Mouse (Mus musculus) limb, embryonic 10.5 days (tissue): ENCODE results near the gene Izumo2. TPM values are rescaled to one million over a fixed set of nuclear protein-coding genes. Genes with fewer than 3 reads are reported as not detected.
A peak's percentile ranks its signal among the peaks of the same experiment; 100 is the strongest.

Experiments used
- DNase-seq: peaks from one replicate; pipeline ENCODE4 v3.0.0-alpha.2; 2017; ENCODE audit warnings: low spot score
- H3K27ac ChIP-seq: fragments of 300-500 bp; sonication (generic); 2 replicates; pipeline ENCODE4 v1.5.1; 2016; ENCODE audit warnings: mild to moderate bottlenecking
- H3K27me3 ChIP-seq: fragments of 300-500 bp; sonication (generic); 2 replicates; pipeline ENCODE4 v1.6.1; 2016; ENCODE audit warnings: low read depth, mild to moderate bottlenecking; ENCODE audit not compliant: poor library complexity, severe bottlenecking
- H3K36me3 ChIP-seq: fragments of 300-500 bp; sonication (generic); 2 replicates; pipeline ENCODE4 v1.6.1; 2016; ENCODE audit warnings: mild to moderate bottlenecking, moderate library complexity
- H3K4me1 ChIP-seq: fragments of 300-500 bp; sonication (generic); 2 replicates; pipeline ENCODE4 v1.6.1; 2016
- H3K4me3 ChIP-seq: fragments of 300-500 bp; sonication (generic); 2 replicates; pipeline ENCODE4 v1.5.1; 2016; ENCODE audit warnings: mild to moderate bottlenecking, moderate library complexity
- H3K9me3 ChIP-seq: fragments of 300-500 bp; sonication (generic); replicated peaks from 2 replicates; pipeline ENCODE4 v1.6.1; 2016; ENCODE audit warnings: mild to moderate bottlenecking
- WGBS: fragments of 180-500 bp; shearing (Covaris S2); methylation state at CpG from one replicate; pipeline ENCODE4 v1.1.7; 2016; 5-methylcytosine and 5-hydroxymethylcytosine counted together
- polyA plus RNA-seq: library from polyadenylated mRNA; unstranded; fragments of >200 nt; fragmentation: Nextera tagmentation; extraction: Ambion mirVana; gene quantifications from 2 replicates; pipeline ENCODE4 v1.2.1, GENCODE M21; 2016

Izumo2 gene
- polyA plus RNA-seq, result not detected in 2 replicates

DNA sequence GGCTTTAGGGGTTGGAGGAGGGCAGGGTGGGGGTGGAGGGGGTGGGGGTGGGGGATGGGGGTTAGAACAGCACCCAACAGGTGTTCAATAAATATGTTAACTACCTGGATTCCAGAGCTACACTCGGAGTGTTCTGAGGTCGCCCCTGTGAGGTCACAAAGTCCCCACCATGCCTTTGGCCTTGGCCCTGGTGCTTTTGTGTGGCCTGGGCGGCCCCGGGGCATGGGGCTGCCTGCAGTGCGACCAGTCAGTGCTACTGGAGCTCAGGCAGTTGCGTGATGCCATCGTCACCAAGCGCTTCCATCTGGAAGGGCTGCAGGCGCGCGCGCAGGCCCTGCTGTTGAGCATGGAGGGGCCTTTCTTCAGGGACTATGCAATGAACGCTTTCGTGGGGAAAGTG lies at the start of gene Izumo2:
Izumo2 (plus strand) TSS at position 169 of the 400 bp plus-strand sequence.
- no peaks in the 10 kb centered on the region for H3K27me3 ChIP-seq
- H3K27ac ChIP-seq, result no peak within 1 kb of the TSS
- H3K9me3 ChIP-seq, result no peaks in the 10 kb centered on the region
- H3K4me1 ChIP-seq, result no peaks in the 10 kb centered on the region
- 74% methylated on average over 14 of the region's 14 CpGs for WGBS
- no peak for DNase-seq
- no peaks in the 10 kb centered on the region for H3K36me3 ChIP-seq
- H3K4me3 ChIP-seq, result no peak within 1 kb of the TSS

DNA sequence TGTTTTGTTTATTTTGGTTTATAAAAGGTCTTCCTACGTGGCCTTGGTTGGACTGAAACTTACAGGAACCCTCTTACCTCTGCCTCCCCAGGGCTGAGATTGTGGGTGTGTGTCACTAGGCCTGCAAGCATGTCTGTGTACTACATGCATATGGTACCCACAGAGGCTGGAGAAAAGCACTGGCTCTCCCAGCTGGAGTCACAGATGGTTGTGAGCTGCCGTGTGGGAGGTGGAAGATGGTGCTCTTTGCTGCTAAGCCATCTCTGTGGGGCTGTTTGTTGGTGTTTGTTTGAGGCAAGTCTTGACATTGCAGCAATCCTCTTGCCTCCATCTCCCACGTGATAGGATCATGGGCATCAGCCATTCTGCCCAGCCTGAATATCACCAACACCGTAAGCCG lies 47.3 kb upstream of the Izumo2 start:
- Histone ChIP-seq H3K4me1 (peaks cover 8% of the 10 kb centered on the region; the same call in 1 of the 2 replicates), H3K27me3 (0 out of 2 replicates have a peak, but pooled peaks cover 5% of the 10 kb centered on the region), H3K27ac (no peak overlapping the region), H3K36me3 (no peaks in the 10 kb centered on the region), H3K9me3 (no peaks in the 10 kb centered on the region), H3K4me3 (no peak overlapping the region)
- no peak for DNase-seq
- 75% methylated on average over 5 of the region's 5 CpGs for WGBS

DNA sequence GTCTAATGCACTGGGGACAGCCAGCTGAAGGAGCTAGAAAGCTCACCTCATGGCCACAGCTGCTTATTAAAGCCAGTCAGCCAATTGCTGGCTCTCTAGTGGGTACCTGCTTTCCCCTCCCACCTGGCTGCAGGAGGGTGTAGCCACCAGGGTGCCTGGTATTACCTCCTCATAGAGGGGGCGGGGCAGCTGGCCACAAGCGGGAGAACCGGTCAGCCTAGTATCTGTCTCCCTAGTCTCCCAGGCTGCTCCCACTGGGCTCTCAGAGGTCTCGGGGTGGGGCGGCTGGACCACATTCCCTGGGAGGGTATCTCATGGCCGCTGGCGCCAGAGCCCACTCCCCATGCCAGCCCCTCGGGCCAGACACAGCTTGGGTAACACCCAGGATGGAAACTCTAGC lies 46.4 kb upstream of the Izumo2 start:
- H3K4me3 ChIP-seq, result no peak overlapping the region
- H3K27me3 ChIP-seq, result peaks cover 5% of the 10 kb centered on the region; the same call in 1 of the 2 replicates
- H3K36me3 ChIP-seq, result no peaks in the 10 kb centered on the region
- peaks cover 8% of the 10 kb centered on the region; the same call in 1 of the 2 replicates for H3K4me1 ChIP-seq
- WGBS, result 12% methylated on average over 8 of the region's 8 CpGs
- H3K9me3 ChIP-seq, result no peaks in the 10 kb centered on the region
- peak overlapping the region; percentile 56; the same call in 1 of the 2 replicates for H3K27ac ChIP-seq
- no peak for DNase-seq

DNA sequence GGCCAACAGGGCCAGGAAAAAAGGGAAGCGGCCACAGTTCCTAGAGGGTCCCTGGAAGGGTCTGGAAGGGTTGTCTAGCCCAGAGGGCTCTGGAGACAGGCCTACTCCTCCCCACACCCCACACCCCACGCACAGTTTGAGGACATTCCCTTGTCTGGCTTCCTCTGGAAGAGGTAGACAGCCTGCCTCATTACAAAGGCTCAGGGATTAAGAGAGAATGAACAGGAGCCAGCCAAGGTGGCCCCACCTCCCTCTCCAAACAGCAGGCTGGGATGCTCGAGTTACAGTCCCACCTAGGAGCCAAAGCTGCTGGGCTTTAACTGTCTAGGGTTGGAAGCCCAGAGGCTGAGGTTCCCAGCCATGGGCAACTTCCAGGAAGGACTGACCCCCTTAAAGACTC lies 46.0 kb upstream of the Izumo2 start:
- H3K27me3 ChIP-seq, result peaks cover 9% of the 10 kb centered on the region; the same call in 1 of the 2 replicates
- no peak overlapping the region for H3K4me3 ChIP-seq
- H3K4me1 ChIP-seq, result peaks cover 8% of the 10 kb centered on the region; the same call in 1 of the 2 replicates
- H3K9me3 ChIP-seq, result no peaks in the 10 kb centered on the region
- no peaks in the 10 kb centered on the region for H3K36me3 ChIP-seq
- no peak for DNase-seq
- peak overlapping the region; percentile 56; the same call in 1 of the 2 replicates for H3K27ac ChIP-seq
- WGBS, result 13% methylated on average over 3 of the region's 3 CpGs

DNA sequence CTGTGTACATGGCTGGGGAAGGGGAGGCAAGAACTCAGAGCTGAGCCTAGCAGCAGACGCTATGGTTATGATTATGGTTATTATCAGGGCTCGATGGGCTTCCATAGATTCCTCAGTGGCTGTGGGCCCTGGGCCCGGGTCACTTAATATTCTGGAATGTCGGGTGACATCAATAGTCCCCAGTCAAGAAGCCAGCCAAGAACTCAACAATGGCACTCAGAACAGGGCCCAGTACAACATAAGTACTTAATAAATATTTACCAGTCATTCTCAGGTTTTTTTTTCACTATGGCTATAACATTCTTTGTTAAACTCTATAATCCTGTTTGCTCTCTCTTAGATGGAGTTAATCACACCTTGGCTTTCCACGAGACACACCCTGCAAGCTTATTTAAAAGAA lies 45.0 kb upstream of the Izumo2 start:
- H3K9me3 ChIP-seq, result no peaks in the 10 kb centered on the region
- H3K27ac ChIP-seq, result no peak overlapping the region
- no peaks in the 10 kb centered on the region for H3K36me3 ChIP-seq
- no peak overlapping the region for H3K4me3 ChIP-seq
- H3K27me3 ChIP-seq, result peaks cover 19% of the 10 kb centered on the region
- H3K4me1 ChIP-seq, result peaks cover 8% of the 10 kb centered on the region; the same call in 1 of the 2 replicates
- 88% methylated on average over 5 of the region's 5 CpGs for WGBS
- no peak for DNase-seq

DNA sequence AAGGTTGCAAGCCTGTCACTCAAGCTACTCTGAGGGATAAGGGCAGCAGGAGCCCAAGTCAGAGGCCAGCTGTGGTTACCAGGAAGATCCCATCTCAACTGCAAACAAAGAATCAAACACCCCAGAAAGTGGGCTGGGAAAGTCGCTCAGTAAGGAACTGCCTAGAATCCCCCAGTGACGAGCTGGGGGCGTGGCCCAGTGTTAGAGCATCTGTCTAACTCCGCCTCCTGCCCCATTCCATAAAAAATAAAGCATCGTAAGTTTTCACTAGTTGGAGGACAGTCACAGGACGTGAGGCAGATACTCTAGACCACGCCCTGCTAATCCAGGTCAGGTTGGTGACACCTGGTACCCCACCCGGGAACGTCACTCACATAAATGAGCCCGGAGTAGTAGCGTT lies 43.8 kb upstream of the Izumo2 start:
- WGBS, result 35% methylated on average over 11 of the region's 11 CpGs
- Histone ChIP-seq H3K4me3 (no peak overlapping the region), H3K36me3 (no peaks in the 10 kb centered on the region), H3K27ac (no peak overlapping the region), H3K27me3 (peaks cover 31% of the 10 kb centered on the region), H3K9me3 (no peaks in the 10 kb centered on the region), H3K4me1 (peaks cover 8% of the 10 kb centered on the region; the same call in 1 of the 2 replicates)
- no peak for DNase-seq

DNA sequence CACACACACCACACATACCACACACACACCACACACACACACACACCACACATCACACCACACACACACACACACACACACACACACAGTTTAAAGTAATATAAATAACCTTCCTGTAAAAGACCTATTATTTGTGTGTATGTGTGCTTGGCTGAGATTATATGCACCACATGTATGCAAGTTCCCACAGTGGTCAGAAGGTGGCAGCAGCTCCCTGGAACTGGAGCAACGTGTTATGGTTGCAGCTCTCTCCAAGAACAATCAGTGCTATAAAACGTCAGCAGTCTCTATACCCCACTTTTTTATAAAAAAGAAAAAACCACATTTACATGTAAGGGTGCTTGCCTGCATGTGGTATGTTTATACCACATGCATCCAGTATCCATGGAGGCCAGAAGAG lies 42.1 kb upstream of the Izumo2 start:
- Histone ChIP-seq H3K4me1 (peaks cover 20% of the 10 kb centered on the region), H3K36me3 (no peaks in the 10 kb centered on the region), H3K27me3 (peaks cover 47% of the 10 kb centered on the region), H3K4me3 (no peak overlapping the region), H3K27ac (no peak overlapping the region), H3K9me3 (no peaks in the 10 kb centered on the region)
- 80% methylated on average over 2 of the region's 2 CpGs for WGBS
- no peak for DNase-seq

DNA sequence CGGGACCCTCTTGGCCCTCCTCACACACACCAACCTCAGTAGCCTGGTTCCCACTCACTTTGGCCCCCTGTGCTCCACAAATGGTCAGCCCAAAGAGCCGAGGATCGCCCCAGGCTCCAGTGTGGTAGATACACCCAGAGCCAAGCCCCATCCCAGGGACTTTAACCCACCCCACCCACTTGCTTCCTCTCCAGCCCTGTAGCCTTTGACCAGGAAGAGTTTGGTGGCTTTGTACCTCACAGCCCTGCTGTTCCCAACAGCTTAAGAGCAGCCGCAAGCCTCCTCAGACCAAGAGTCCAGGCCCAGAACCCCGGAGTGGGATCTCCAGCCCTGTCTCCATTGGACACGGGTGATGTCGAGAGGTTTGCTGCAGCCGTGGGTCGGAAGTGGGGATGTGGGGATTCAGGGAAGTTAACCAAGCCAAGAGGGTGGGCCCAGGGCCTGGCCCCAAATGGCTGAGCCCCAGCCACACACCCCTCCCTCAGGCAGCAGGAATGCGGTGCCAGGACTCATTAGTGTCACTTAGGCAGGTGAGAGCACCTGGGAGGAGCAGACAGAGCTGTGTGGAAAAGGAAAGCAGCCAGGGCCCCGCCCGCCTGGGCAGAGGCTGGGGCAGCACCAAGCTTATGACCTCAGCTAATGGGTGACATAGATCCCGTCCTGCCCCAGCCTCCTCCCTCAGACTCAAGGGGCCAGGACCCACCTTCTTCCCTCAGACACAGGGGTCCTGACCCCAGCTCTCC lies 40.4 kb upstream of the Izumo2 start:
- Histone ChIP-seq H3K27ac (no peak overlapping the region), H3K4me1 (peaks cover 12% of the 10 kb centered on the region), H3K9me3 (no peaks in the 10 kb centered on the region), H3K36me3 (no peaks in the 10 kb centered on the region), H3K4me3 (no peak overlapping the region), H3K27me3 (peaks cover 56% of the 10 kb centered on the region)
- DNase-seq, result no peak
- 67% methylated on average over 13 of the region's 13 CpGs for WGBS

DNA sequence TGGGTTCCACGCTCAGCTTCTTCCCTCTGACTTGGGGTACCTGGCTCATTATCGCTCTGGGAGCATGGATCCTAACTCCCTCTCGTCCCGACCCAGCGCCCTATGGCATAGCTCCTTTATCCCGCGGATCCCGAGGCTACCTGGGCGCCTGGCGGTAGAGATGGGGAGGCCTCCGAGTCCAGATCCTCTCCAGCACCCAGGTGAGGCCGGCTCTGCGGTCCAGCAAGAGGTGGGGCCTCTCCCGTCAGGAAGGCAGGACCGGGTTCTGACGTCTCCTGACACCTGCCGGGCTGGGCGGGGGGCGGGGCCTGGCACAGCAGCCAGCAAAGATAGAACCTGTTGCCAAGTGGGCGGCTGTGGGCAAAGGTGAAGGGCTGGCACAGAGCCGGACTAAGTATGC lies 39.4 kb upstream of the Izumo2 start:
- Histone ChIP-seq H3K27ac (no peak overlapping the region), H3K36me3 (no peaks in the 10 kb centered on the region), H3K4me1 (peaks cover 12% of the 10 kb centered on the region), H3K4me3 (0 out of 2 replicates have a peak overlapping the region, but pooled peaks have one; percentile 7), H3K9me3 (no peaks in the 10 kb centered on the region), H3K27me3 (peaks cover 56% of the 10 kb centered on the region)
- WGBS, result 14% methylated on average over 21 of the region's 21 CpGs
- no peak for DNase-seq

DNA sequence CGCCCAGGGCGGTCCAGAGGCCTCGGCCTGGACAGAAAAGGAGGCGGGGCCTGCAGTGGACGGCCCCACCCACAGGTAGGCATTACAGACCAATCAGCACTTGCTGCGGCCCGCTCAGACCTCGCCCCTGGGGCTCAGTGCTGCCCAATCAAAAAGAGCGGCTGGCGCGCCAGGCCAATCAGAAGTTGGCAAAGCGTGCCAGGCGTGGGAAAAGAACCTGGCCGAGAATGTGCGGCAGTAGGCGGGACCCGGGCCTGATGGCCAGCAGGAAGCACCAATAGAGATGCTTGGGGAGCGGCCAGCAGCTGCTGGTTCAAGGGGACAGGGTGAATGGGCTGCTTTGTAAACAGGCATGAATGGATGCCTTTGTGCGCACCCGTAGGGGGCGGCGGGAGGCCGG lies 37.7 kb upstream of the Izumo2 start, which contains the start of gene Myh14:
Myh14 (minus strand) TSS at position 41 of the 400 bp plus-strand sequence.
- Histone ChIP-seq H3K27me3 (peaks cover 51% of the 10 kb centered on the region), H3K27ac (peak within 1 kb of the TSS; percentile 71; the same call in 1 of the 2 replicates), H3K9me3 (no peaks in the 10 kb centered on the region), H3K4me3 (peak within 1 kb of the TSS; percentile 41), H3K36me3 (no peaks in the 10 kb centered on the region), H3K4me1 (peaks cover 12% of the 10 kb centered on the region)
- under 1% methylated on average over 23 of the region's 23 CpGs for WGBS
- DNase-seq, result peak; percentile 84

DNA sequence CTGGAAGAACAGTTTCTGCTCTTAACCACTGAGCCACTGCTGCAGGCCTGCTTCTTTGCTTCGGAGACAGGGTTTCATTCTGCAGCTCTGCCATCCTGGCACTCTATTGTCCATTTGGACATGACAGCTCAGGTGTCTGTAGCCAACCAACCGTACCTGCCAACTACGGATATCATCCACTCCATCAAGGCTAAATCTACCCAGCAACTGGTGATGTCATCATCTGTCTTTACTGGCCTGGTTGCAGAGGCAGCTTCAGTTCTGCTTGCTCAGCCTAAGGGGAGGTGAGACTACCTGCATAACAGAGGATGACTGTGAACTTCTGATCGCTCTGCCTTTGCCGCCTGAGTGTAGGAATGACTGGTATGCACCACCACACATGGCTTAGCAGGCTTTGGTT lies 36.3 kb upstream of the Izumo2 start:
- peaks cover 50% of the 10 kb centered on the region for H3K27me3 ChIP-seq
- 74% methylated on average over 5 of the region's 5 CpGs for WGBS

DNA sequence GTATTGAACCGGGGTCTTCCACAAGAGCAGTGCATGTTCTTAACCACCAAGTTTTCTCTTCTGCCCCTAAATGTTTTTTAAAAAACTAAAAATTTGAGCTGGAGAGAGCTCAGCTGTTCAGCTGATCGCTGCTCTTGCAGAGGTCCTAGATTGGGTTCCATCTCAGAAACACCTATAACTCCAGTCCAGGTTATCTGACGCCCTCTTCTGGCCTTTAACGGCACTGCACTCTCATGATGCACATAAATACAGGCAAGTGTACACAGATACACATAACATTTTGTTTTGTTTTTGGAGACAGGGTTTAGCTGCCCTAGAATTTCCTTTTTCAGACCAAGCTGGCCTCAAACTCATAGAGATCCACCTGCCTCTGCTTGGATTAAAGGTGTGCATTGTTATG lies 34.0 kb upstream of the Izumo2 start:
- H3K36me3 ChIP-seq, result no peaks in the 10 kb centered on the region
- H3K4me3 ChIP-seq, result no peak overlapping the region
- no peaks in the 10 kb centered on the region for H3K9me3 ChIP-seq
- no peak overlapping the region for H3K27ac ChIP-seq
- WGBS, result 70% methylated on average over 4 of the region's 4 CpGs
- H3K4me1 ChIP-seq, result peaks cover 12% of the 10 kb centered on the region
- no peak for DNase-seq
- peaks cover 27% of the 10 kb centered on the region for H3K27me3 ChIP-seq

More for the DNA sequence above, 36.3 kb upstream of the Izumo2 start:
- Histone ChIP-seq H3K4me1 (peaks cover 12% of the 10 kb centered on the region), H3K4me3 (no peak overlapping the region), H3K36me3 (no peaks in the 10 kb centered on the region), H3K27ac (no peak overlapping the region), H3K9me3 (no peaks in the 10 kb centered on the region)
- DNase-seq, result no peak

DNA sequence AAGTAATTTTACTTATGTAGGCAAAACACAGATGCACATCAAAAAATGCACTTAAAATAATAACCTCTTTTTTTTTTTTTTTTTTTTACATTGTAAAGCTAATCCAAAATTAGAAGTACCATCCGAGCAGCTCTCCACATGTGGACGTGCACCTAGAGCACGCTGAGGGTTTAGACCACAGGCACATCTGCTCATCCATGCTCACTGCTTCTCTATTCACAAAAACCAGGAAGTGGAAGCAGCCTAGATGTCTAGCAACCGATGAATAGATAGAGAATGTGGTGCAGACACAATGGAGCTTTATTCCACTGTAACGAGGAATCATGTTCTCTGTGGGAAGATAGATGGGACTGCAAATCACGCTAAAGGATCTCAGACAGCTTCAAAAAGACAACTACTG lies 33.4 kb upstream of the Izumo2 start:
- Histone ChIP-seq H3K36me3 (no peaks in the 10 kb centered on the region), H3K27ac (no peak overlapping the region), H3K4me3 (no peak overlapping the region), H3K4me1 (peaks cover 12% of the 10 kb centered on the region), H3K9me3 (no peaks in the 10 kb centered on the region), H3K27me3 (peaks cover 21% of the 10 kb centered on the region)
- 90% methylated on average over 6 of the region's 6 CpGs for WGBS
- no peak for DNase-seq
